Mouse (Mus musculus): ENCODE measurements around the gene Tut4.

Gene Tut4

DNA sequence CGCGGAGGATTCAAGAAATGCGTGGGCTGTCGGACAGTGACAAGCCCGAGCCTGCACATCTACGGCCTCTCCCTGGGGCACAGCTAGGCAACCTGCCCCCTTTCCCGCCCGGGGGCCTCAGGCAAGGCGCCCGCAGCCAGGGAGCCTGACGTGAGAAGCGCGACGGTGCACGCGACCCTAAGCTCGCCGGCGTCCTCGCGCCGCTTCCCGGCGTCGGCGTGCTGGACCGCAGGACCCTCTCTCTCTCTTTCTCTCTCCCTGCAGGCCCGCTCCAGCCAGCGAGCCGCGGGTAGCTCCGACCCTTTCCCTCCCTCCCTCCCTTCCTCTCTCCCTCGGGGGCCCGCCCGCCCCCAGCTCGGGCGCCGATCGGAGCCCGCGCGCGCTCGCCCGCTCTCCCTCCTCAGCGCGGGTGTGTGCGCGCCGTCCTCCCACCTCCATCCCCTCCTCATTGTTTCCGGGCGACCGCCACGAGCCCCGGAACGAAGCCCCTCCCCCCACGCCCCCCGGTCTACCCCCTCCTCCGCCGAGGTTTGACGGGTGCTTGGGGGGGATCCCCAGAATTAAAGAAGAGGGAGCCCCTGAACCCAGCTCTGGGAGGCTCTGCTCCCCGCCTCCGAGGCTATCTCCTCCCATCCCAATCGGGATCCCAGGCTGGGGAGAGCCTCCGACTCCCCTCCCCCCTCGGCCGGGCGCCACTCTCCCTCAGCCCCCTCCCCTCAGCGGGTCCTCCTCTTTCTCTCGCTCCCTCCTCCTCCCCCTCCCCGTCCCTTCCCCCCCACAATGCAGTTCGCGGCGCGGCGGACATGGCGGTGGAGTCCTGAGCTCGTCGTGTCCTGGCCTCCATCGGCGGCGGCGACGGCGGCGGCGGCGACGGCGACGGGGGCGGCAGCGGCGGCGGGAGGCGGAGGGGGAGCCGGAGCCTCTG, at the start of gene Tut4:
Gene Tut4, plus strand, starts transcription at position 196 of the 925 bp plus-strand sequence.
- peak; percentile 71 for DNase-seq

- no peak for DNase-seq
Observed at GRCm38 (mm10) chr4:108424587-108424986, 34.6 kb upstream of the Tut4 start.

- no peak for DNase-seq
Observed at GRCm38 (mm10) chr4:108427719-108428340, 31.4 kb upstream of the Tut4 start.

- DNase-seq: no peak
Observed at GRCm38 (mm10) chr4:108428341-108428721, 30.9 kb upstream of the Tut4 start.

- DNase-seq: no peak
Observed at GRCm38 (mm10) chr4:108430656-108431560, 28.3 kb upstream of the Tut4 start.

DNA sequence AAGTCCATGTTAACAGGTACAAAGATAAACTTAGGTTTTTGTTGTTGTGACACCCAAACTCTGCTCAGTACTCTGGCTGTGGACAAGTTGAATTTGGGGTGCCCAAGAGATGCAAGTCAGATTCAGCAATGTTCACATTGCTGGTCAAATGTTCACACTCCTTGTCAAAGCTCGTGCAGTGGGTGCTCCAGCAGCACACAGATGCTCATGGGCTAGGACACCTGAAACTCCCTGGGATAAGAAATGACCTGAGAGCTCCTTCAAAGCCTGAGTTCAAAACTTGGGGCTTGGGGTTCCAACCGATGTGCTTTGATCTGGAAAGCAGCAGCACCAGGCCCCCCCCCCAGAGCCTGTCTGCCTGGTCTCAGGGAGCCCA, 27.7 kb upstream of the Tut4 start:
- no peak for DNase-seq

DNA sequence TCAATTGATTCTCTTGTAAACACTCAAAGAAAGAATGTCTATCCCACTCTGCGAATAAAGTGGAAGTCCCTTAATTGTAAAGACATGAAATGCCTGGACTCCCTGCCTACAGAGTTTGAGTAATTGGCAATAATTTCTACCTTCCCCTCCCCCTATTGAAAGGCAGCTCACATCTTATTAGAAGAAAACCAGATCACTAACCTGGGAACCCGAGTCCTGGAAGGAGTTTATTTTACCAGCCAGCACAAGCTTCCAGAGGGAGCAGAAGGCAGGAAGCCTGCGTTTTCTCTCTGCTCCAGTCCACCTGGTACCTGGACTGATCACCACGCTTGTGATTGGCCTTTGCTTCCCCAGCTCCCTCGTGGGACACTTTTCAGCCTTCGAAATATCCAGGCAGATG, 25.9 kb upstream of the Tut4 start:
- no peak for DNase-seq

DNA sequence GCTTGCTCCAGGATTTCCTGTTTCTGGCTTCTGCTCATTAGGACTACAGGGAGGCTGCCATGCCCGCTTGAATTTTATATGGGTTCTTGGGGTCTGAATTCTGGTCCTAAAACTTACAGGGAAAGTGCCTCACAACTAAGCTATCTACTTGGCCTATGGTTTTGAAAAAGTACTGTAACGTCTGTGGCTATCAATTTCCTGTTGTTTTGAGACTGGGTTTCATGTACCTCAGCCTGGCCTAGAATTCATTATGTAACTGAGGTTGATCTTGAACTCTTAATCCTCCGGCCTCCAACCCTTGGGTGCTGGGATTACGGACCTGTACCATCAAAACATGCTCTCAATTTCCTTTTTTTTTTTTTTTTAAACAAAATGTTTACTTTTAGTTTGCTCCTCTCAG, 25.0 kb upstream of the Tut4 start:
- no peak for DNase-seq

DNA sequence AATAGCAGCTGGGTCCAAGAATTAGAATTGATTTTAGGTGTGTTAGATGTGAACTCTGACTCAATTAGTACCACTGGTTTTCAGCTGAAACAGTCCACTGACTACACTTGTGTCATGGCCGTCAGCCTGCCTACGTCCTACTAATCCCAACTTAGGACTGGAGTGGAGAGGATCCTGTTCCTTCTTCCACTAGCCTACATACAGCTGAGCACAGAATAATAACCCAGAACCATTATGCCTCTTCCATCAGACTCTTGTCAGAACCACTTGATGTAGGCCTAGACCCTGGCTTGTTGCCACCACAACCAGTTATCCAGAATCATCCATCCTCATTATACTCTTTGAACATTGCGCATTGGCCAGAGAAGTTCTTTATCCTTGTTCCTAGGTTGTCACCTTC, 24.4 kb upstream of the Tut4 start:
- no peak for DNase-seq

DNA sequence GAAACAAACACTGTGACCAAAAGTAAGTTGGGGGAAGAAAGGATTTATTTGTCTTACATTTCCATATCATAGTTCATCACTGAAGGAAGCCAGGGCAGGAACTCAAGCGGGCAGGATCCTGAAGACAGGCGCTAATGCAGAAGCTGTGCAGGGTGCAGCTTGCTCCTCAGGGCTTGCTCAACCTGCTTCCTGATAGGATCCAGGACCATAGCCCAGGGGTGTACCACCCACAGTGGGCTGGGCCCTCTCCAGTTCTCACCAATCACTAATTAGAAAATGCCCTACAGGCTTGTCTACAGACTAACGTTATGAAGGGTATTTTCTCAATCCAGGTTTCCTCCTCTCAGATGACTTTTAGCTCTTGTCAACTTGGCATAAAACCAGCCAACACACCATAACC, 23.6 kb upstream of the Tut4 start:
- DNase-seq: no peak

GRCm38 (mm10) chr4:108436225-108436624, 23.0 kb upstream of the Tut4 start:
- DNase-seq: no peak

DNA sequence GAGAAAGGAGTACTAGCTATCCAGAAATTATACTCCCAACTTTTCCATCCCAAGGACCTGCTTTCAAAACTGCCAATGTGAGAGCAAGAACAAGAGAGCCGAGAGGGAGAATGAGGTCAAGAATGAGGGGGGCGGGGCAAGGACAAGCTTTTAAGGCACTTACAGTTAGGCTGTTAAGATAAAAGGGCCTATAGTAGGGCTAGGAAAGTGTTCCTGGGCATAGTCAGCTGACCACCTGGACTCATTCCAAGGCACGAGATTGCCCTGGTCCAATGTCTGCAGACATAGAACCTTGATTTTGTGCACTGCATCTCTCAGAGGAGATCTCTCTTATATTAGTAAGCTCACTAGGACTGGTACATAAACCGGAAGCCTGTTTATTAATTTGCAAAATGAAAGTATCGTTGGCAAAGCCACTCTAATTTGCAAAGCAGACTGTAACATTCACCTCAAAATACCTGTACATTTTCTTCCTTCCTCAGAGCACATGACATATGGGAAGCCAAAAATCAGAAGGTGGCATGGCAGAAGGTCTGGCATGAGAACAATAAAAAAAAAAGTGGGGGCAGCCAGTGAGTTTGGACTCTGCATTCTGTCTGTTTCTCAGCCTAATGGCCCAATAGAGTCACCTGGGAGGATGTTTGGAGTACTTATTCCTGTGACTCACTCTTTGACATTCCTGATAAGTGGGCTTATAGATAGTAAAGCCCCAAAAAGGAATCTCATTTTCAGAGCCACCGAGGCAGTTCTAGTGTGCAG, 21.0 kb upstream of the Tut4 start:
- peak; percentile 68 for DNase-seq

DNA sequence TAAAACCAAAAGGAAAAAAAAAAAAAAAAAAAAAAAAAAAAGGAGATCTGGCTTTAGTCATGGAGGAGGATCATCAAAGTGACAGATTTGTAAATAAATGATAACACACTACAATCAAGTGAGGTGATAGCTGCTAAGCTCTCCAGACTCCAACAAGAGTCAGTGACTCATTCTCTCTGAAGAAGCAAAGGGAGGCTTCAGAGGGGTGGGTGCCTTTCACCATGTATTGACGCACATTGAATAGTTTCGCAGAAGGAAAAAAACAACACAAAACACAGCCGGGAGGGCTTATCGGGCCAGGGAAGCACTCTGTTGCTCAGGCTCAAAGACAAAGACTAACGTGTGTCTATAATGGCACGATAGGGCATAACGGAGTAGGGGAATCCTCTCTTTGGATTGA, 11.1 kb upstream of the Tut4 start:
- DNase-seq: no peak

DNA sequence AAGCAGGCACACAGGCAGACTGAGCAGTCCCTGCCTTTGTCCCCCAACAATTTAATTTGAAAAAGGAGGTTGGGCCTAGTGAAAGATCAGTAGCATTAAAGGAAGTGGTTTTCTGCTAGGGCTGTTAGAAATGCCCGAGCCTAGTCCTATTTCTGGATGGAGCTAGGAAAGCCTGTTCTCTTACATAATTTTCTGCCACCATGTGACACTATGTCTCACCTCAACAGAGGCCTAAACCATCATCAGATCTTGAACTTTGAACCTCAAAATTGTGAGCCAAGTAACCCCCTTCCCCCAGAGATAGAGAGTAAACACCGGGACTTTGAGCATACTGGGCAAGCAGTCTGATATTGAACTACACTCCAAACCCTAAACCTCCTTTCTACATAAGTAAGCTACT, 3.2 kb upstream of the Tut4 start:
- DNase-seq: no peak

DNA sequence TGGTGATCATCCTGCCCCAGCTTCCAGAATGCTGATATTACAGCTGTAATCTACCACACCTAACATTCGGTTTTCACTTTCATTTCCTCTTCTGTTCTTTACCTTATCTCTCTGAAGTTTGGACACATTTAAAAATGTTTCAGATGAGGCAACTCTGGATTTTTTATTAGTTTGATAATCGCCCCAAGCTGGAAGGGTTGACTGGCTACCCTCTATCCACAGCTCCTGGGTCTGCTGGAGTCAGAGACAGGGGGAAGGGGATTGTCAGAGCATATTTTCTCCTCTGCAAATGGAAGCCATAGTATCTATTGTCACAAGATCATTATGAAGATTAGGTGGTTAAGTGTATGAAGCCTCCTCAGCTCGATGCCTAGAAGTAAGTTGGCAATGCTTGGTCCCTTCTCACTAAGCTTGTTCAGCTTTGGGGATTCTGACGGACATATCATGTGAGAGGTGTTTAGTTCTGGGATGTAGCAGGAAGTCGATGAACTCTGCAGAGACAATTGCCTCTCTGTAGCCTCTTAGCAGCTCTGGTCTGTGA, 955 bp upstream of the Tut4 start:
- no peak for DNase-seq

GRCm38 (mm10) chr4:108460156-108460923, 1.1 kb downstream of the Tut4 start:
- DNase-seq: peak; percentile 66

DNA sequence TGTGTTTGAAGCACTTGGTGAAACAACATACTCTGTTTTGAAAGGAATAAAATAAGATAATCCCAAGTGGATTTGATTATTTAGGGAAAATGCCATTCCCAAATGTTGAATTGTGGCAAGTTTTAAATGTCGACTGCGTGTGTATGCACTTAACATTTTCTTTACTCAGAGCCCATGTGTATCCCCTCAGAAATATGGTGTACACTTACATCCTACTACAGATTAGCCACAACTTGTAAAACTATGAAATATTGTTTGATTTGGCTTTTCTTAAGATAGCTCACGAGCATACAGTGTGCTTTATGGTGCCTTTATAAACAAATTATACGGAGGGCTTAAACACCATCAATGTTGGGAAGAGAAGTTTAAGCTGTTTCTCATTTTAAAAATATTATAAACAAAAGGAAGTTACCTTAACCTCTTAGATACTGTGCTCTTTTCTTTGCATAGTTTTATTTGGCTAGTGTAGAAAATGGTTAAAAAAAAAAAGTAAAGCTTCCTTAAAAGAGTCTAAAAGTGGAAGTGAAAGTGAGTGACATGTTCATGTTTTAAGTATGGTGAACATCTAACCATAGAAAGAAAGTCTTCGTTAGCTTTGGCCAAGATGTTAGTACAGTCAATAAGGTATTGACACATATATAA, 2.2 kb downstream of the Tut4 start:
- DNase-seq: no peak

- no peak for DNase-seq
Observed at GRCm38 (mm10) chr4:108473586-108473985, 14.4 kb downstream of the Tut4 start.

DNA sequence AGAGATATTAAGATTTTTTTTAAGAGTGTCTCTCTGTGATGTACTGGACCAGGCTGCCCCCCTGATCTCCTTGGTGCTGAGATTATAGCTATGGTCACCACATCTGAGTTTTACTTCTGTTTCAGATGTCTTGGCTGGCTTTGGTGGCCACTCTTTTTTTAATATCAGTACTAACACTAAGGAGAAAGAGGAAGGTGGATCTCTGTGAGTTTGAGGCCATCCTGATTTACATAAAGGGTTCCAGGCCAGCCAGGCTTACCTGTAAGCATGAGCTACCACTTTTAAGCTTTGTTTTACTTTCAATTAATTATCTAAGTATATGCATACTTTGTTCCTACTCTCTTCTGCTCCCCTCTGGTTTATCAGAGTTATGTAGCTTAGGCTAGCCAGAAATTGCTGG, 23.6 kb downstream of the Tut4 start:
- no peak for DNase-seq

DNA sequence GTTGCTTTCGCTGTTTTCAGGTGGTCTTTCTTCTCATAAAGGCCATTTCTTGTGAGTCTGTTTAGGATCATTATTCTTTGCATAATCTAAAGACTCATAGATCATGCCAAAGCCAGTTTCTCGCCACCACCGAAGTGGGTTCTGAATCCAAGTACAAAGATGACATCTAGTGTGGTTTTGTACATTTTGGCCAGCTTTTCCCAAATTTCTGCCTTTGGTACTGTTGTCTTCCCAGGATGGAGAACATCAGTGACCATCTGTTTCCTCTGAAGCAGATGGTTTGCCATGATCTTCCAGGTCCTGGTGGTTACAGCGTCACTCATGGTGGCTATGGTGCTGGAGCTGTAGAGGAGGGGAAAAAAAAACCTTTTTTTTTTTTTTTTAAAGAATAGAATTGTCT, 25.0 kb downstream of the Tut4 start:
- no peak for DNase-seq

- DNase-seq: no peak
Observed at GRCm38 (mm10) chr4:108503023-108503422, 43.8 kb downstream of the Tut4 start.

All from kidney, adult 18-20 months (tissue).